ENCODE assay signal across 8 mouse cellular contexts in the genomic region with DNA sequence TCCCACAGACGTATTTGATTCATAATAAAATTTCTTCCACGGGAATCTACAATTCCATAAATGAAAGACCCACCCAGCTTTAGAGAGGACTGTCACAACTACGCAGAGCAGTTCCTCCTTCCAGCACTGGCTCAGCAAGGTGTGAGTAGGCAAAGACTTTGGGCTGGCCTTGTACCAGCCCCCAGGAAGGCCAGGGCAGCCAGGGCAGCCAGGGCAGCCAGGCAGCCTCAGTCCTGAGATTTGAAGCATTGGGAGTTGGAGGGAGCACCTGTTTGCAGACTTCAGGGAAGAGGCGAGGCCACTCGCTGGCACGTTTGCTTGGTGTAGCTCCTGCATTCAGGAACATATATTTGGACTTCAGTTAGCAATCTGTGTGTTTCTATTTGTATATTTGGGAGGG.
DNase-seq lines count a peak whose midpoint lies in the region; ATAC-seq and TF ChIP-seq lines count a peak whose summit lies in the region.

No protein-coding gene starts in this region.

- 0 out of 2 replicates have a peak, but pooled peaks have one; percentile 12 for ATAC-seq in forebrain, embryonic 11.5 days (replicated peaks; ENCODE audit: low FRiP score)
- ATAC-seq in intestine, embryonic 15.5 days, result no peak
- no peak; the same call in 1 of the 2 replicates for ATAC-seq in neural tube, embryonic 14.5 days (ENCODE audit: low read depth)

- H3K36me3 ChIP-seq in forebrain, embryonic 11.5 days (ENCODE audit: control insufficient read depth, insufficient read depth, low read length), result no peaks in the 10 kb centered on the region
- H3K36me3 ChIP-seq in intestine, embryonic 15.5 days, result no peaks in the 10 kb centered on the region
- no peaks in the 10 kb centered on the region for H3K36me3 ChIP-seq in neural tube, embryonic 14.5 days (ENCODE audit: control insufficient read depth, insufficient read depth, low read length)

- H3K27me3 ChIP-seq in forebrain, embryonic 11.5 days (ENCODE audit: control insufficient read depth, insufficient read depth, low read length), result no peaks in the 10 kb centered on the region
- peaks cover 69% of the 10 kb centered on the region for H3K27me3 ChIP-seq in intestine, embryonic 15.5 days (replicated peaks)
- H3K27me3 ChIP-seq in neural tube, embryonic 14.5 days (ENCODE audit: control insufficient read depth, insufficient read depth, low read length), result peaks cover 18% of the 10 kb centered on the region

- peak overlapping the region; percentile 24; the same call in 1 of the 2 replicates for H3K4me3 ChIP-seq in layer of hippocampus, adult 2 months
- H3K4me3 ChIP-seq in forebrain, embryonic 11.5 days (ENCODE audit: low read depth, low read length), result no peak overlapping the region
- H3K4me3 ChIP-seq in intestine, embryonic 15.5 days (replicated peaks), result no peak overlapping the region
- H3K4me3 ChIP-seq in neural tube, embryonic 14.5 days (ENCODE audit: low read depth, low read length), result peak overlapping the region; percentile 23; the same call in 1 of the 2 replicates

- peak overlapping the region; percentile 45; the same call in 1 of the 2 replicates for H3K4me2 ChIP-seq in forebrain, embryonic 11.5 days (ENCODE audit: low read depth, low read length, severe bottlenecking)
- peak overlapping the region; percentile 54; the same call in 1 of the 2 replicates for H3K4me2 ChIP-seq in intestine, embryonic 15.5 days (replicated peaks)
- H3K4me2 ChIP-seq in neural tube, embryonic 14.5 days (ENCODE audit: low read depth, low read length), result peak overlapping the region; percentile 49; the same call in 1 of the 2 replicates

- H3K9ac ChIP-seq in forebrain, embryonic 11.5 days (ENCODE audit: low read length), result peak overlapping the region; percentile 28; the same call in 1 of the 2 replicates
- H3K9ac ChIP-seq in intestine, embryonic 15.5 days, result no peak overlapping the region
- H3K9ac ChIP-seq in neural tube, embryonic 14.5 days (replicated peaks; ENCODE audit: low read depth, low read length), result no peak overlapping the region

- no peaks in the 10 kb centered on the region for H3K9me3 ChIP-seq in forebrain, embryonic 11.5 days (ENCODE audit: control insufficient read depth, low read length)
- H3K9me3 ChIP-seq in intestine, embryonic 15.5 days, result no peaks in the 10 kb centered on the region
- no peaks in the 10 kb centered on the region for H3K9me3 ChIP-seq in neural tube, embryonic 14.5 days (ENCODE audit: control insufficient read depth, low read length)

- peaks cover 42% of the 10 kb centered on the region for H3K4me1 ChIP-seq in forebrain, embryonic 11.5 days (replicated peaks; ENCODE audit: control insufficient read depth, insufficient read depth, low read length)
- H3K4me1 ChIP-seq in intestine, embryonic 15.5 days (replicated peaks), result peaks cover 8% of the 10 kb centered on the region; the same call in 1 of the 2 replicates
- peaks cover 11% of the 10 kb centered on the region; the same call in 1 of the 2 replicates for H3K4me1 ChIP-seq in neural tube, embryonic 14.5 days (ENCODE audit: control insufficient read depth, insufficient read depth, low read length)

- H3K27ac ChIP-seq in layer of hippocampus, adult 2 months, result 0 out of 2 replicates have a peak overlapping the region, but pooled peaks have one; percentile 5
- H3K27ac ChIP-seq in forebrain, embryonic 11.5 days (ENCODE audit: low read depth, low read length), result peak overlapping the region; percentile 92
- H3K27ac ChIP-seq in intestine, embryonic 15.5 days, result no peak overlapping the region
- H3K27ac ChIP-seq in neural tube, embryonic 14.5 days (ENCODE audit: low read depth, low read length), result no peak overlapping the region

- TF ChIP-seq CTCF in layer of hippocampus, adult 2 months (conservative IDR thresholded peaks at IDR 0.05), result no peak

- WGBS in forebrain, embryonic 11.5 days, result 2% methylated on average over 6 of the region's 6 CpGs
- WGBS in intestine, embryonic 15.5 days, result 10% methylated on average over 6 of the region's 6 CpGs
- WGBS in neural tube, embryonic 14.5 days, result 7% methylated on average over 6 of the region's 6 CpGs

- no peak for DNase-seq in layer of hippocampus, adult 2 months (ENCODE audit: low spot score in 2 of 2)
- no peak for DNase-seq in layer of hippocampus, adult 11-12 months (ENCODE audit: low spot score)
- peak; percentile 63 for DNase-seq in forebrain, embryonic 11.5 days (ENCODE audit: low spot score)
- no peak for DNase-seq in adrenal gland, postnatal 36 days
- no peak for DNase-seq in ovary, postnatal 14 days (ENCODE audit: low spot score)
- DNase-seq in adrenal gland, postnatal 25 days, result no peak

Comparison
In these comparisons a context has a peak if more than half of its experiments do, and no peak if none do; other contexts are left out.
1. H3K27ac ChIP-seq: peak in layer of hippocampus, adult 2 months (single experiment) and forebrain, embryonic 11.5 days (single experiment); none in intestine, embryonic 15.5 days (single experiment) and neural tube, embryonic 14.5 days (single experiment).
2. H3K4me3 ChIP-seq: peak in layer of hippocampus, adult 2 months (single experiment) and neural tube, embryonic 14.5 days (single experiment); none in forebrain, embryonic 11.5 days (single experiment) and intestine, embryonic 15.5 days (single experiment).
3. Peak in every context shown above with its lines, with median percentiles within 50 percentile points of each other: H3K4me2 ChIP-seq.